Mouse (Mus musculus) lung, postnatal 10 days (tissue): ENCODE data around the gene Casq2.

Experiments used
- DNase-seq: peaks from one replicate; pipeline ENCODE4 v3.0.0; 2021

Casq2 gene

DNA sequence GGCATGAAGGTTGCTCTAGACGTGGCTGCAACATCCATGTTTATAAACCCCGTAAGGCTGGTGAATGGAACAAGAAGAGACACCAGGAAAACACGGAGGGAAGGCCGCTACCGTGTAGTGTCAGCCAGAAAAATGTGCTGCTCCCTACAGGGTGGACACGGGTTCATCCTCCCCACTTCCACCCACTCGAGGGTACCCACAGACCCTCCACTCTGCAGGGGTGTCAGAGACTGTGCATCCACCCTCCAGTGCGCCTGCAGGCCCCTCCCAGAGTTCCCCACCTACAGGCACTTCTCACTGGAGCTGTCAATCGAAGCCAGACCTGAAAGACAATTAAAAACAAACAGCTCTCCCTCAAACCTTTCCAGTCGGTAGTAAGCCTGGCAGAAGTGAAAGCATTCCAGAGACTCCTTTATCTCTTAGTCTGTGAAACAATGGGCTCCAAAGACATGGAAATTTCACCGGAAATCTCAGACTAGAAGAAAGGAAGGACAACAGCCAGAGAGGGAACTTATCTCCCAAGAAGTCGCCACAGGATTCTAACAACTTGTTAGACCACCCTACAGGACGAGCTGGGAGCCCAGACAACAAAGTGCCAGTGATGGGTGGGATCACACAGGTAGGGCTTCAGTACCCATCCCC, 2.5 kb upstream of the Casq2 start:
- DNase-seq, result no peak

DNA sequence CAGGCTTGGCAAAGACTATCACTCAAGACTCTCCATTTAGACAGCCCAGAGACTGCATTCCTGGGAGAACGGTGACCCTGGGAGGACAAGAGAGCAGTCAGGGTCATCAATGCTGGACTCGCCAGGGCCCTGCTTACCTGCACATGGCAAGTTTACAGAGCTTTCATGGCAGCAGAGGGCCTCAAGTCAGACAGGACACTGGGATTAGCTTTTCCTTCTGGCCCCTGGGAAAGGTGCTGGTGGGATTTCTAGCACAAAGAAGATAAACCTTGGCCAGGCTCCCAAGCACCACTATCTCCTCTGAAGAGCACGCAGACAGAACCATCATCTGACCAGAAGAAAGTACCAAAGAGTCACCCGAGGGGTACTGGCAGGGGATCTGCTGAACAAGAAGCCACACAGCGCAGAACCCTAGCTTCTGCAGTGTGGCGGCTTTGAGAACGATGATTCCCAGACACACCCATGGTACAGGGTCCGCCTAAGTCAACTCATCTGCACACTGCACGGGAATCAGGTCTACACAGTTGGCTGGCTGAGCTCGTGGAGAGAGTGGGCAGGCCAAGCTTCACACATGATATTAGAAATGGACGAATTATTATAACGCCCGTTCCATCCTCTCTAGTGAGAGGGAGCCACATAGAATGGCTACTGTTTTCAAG, 1.3 kb upstream of the Casq2 start:
- no peak for DNase-seq

DNA sequence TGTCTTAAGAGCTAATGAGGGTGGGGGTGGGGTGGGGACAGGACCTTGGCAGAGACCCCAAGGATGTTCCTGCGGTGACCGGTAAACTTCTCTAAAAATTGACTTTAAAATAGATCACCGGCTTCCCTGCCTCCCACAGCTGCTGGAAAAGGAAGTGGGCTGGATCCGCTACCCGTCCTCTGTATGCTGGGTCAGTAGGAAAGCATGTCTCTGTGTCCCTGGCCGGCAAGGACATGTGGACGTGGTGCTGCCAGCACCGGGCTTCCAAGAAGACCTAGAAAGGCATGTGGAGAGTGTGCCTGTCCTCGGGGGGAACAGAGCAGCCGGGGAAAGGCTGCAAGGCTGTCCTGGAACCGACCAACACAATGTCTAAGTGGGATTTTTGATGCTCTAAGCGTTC, 496 bp upstream of the Casq2 start:
- DNase-seq, result peak; percentile 13

DNA sequence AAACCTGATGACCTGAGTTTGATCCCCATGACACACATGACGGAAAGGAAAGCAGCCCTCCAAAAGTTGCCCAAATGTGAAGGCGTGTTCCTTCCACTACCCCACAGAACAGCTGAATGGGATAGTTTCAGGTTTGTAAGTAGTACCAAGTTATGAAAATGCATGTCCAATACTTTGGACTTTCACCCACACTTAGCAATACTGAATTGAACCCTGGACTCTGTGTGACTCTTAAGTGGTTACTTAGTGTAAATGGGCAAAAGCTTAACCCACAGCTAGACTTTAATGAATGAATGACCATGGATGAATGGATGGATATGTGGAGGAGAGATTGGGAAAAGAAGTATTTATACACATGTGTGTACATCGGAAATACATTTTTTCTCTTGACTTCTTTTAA, 8.6 kb downstream of the Casq2 start:
- DNase-seq, result no peak

DNA sequence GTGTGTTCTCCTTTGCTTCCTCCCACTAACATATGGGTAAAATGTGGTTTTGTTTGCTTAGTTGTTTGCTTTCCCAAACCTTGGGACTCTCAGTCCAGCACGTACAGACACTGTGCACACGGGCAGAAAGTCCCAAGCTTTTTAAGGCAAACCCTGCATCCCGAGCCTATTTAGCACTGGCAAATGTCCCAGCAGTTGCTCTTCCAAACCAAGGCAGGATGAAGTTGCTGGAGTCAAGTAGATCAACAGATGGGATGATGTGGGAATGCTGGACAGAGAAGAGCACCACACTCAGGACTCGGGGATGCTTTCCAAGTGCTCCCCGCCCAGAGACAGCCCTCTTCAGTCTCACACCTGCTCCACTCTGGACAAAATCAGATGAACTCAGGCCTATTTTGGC, 9.2 kb downstream of the Casq2 start:
- no peak for DNase-seq

DNA sequence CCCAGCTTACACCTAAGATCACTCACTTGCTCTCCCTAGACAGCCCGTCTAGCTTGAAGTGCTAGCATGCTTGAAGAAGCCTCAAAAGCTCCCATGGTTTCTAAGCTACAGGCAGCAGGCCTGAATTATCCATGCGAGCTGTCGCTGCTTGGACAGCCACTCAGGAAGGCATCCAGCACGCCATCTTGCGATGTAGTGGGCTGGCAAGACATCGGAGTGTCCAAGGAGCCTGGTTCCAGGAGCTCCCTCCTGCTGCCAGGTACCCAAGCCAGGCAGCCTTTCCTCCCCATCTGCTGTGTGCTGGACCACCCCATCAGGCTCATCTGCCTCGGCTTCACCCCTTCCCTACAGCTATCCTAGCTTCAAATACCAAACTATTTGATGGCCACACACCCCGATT, 10.2 kb downstream of the Casq2 start:
- DNase-seq, result no peak

DNA sequence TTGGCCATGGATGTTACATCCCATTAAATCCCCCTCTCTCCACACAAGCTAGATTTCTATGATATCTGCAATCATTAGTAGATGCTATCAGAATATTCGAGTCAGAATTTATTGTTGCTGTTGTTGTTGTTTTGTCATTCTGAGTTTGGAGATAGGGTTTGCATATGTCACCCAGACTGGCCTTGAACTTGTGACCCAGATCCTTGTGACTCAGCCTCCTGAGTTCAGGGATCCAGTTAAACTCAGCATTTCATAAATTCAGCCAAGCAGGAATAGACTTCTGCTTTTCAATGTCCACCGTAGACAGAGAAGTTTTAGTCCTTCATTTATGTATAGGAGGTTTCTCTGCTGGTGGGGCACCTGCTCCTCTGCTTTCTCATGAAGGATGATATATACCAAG, 10.8 kb downstream of the Casq2 start:
- DNase-seq, result no peak

DNA sequence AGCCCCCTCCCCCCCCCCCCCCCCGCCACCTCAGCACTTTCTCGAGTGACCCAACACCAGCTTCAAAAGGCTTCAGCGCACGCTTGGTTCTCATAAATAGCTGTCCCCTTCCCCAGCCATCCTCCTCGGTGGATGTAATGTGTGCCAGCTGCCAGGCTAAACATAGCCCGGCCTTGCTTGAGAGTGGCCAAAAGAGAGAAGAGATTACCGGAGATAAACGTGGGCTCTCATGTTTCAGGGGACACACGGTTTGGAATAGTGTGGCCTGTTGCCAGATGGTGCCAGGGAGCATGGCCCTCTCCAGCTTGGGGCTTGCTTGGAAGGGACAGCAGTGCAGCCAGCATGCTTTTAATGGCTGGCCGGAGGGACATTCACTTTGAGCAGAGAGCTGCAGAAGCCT, 13.0 kb downstream of the Casq2 start:
- DNase-seq, result no peak

DNA sequence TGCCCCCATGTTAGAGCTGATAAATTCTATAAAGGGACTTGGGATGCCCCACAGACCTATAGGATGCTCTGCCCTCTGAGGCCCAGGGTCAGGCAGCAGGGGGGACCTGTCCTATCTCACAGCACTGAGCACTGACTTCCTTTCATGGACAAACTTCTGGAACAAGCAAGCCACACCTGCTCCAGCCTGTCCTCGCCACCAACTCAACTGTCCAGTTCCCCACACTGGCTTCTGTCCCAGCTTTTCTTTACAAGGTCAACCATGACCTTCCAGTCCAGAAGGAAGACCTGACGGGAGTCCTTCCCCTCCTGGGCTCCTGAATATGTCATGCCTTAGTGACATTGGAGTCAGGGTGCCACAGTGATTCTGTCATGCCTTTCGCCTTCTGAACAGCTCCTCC, 13.6 kb downstream of the Casq2 start:
- DNase-seq, result no peak

DNA sequence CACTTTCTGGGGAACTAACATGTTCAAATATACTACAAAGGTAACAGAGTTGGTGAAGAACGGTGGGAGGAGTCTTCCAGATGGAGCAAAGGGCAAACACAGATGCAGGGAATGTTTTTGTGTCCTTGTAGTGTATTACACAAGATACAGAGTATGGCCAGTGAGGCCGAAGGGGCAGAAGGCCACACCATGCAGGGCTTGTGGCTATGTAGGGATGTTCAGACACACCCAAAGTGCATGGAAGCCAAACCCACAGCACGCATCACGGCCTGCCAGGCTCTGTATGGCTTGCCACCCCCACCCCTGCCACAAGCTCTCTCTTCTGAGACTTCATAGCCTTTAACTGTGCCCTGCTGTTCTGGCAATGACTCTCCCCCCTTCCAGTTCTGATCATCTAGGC, 15.2 kb downstream of the Casq2 start:
- DNase-seq, result no peak

DNA sequence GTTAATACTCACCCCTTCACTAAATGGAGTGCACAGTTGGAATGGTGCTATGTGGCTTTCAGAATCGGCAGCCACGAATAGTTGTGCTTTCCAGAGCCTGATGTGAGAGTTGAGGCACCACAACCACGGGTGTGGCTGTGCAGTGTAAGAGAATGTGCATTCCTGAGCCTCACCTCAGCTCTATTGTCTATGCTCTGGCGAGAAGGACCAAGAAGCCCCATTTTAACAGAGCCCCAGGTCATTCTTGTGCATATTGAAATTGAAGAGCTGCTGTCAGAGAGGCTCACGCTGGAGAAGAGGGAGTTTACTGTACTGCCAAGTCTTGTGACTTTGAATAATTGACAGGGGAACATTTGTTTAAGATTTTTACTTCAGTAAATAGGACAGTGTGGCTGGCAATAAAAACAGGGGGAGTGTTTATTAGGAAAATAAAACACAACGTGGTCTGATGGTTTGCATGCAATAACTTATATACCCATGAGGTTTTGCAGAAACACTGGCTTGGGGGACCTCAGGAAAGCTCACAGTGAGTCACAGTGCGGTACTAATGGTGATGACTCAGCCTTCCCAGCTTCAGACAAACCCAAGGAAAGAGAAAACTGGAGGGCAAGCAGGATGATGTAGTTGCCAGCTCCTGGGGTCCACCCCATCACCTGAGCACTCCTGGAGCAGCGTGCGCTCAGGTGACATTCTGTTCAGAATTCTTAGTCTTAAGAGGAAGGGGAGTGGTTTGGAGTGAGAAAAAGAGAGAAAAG, 17.8 kb downstream of the Casq2 start:
- DNase-seq, result no peak

DNA sequence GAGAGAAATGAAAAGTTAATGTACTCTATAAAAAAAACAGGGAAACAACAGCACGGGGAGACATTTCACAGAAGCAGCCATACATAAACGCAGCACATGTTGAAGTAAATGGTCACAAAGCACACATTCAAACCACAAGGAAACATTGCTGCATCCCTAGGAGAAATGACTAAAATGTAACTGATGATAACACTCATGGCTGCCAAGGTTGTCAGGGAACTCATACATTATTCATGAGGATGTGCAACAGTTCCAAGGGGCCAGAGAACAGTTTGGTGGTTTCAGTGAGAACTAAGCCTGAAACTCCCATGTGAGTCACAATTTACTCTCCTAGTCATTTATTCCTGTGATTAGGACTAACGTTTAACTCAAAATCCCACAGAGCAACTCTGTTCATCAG, 22.0 kb downstream of the Casq2 start:
- no peak for DNase-seq

DNA sequence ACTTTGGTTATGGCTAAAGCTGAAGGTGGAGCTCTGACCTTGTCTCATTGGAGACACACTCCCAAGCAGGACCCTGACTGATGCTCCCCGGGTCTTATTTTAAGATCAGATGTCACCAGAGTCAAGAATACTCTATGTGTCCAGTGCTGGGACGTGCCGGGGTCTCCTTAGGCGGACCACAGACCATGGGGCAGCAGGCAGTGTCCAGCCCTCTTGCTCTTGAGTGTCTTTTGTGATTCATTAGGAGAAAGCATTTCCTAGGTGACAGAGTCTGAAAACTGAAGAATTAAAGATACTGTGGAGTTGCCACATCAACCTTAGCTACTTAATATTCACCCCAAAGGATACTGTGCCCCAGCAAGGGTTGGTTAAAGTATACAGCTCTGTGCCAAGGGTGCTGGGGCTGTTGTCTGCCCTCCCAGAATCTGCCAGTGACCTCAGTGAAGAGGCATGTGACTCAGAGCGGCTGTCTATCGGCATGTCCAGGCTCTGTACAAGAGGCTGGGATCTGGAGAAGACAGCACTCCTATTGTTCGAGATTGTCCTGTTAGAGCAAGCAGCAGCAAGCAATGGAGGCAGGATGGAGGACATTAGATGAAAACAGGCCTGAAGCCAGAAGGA, 25.9 kb downstream of the Casq2 start:
- no peak for DNase-seq

DNA sequence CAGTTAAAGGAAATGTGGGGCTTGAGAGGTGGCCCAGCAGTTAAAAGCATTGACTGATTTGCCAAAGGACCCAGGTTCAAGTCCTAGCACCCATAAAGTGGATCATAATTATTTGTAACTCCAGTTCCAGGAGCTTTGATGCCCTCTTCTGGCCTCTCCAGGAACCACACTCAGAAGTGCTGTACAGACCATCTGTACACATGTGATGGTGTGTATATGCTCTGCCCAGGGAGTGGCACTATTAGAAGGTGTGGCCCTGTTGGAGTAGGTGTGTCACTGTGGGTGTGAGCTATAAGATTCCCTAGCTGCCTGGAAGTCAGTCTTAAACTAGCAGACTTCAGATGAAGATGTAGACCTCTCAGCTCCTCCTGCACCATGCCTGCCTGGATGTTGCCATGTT, 34.7 kb downstream of the Casq2 start:
- DNase-seq, result no peak

DNA sequence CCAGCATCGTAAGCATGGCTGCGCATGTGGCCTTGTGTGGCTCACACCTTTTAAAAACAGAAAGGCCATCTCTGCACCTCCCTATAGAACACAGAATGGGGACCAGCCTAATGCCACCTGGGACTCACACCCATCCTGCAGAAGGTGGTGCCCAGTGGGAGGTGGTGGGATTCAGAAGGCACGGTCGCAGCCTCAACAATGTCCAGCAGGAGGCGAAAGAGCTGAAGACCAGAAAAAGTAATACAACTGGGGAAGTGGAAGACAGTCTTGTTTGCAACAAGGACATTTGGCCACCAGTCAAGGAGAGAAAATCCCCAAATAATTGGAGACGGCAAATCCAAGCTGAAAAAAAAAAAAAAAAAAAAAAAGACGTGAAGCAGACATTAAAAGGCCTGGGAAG, 35.8 kb downstream of the Casq2 start:
- peak; percentile 45 for DNase-seq

DNA sequence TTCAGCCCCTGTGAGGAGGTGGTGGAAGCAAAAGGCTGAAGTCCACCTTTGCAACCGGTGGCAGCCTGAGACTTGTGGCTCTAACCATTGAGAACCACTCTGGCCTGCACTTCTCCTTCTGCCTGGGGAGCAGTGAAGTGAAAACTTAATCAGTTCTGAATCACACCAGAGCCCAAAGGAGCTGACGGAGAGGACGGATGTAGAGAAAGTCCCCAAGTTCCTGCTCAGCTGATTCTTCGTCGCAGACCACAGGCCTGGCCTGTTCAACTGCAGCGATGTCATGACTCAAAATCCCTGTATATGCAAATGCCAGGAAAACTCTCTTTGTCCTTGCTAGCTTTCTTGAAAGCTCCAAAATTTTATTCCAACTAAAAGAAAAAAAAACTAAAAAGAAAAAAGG, 37.4 kb downstream of the Casq2 start:
- no peak for DNase-seq

DNA sequence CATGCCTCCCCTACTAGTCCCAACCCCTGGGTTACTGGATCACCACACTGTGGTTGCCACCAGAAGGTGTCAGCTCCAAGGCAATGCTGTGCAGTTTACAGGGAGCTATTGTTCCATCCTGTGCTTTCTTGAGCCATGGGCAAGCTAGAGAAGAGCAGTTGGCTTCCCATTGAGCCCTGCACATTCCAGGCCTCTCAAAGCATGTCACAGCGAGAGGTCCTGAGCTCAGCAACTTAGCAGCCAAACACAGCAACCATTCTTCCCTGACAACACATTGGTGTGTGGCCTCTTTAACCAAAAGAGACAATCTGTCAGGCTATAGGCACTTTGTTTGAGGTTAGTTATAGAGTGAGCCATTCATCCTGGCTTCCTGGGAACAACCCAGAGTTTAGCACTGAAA, 39.3 kb downstream of the Casq2 start:
- DNase-seq, result no peak

DNA sequence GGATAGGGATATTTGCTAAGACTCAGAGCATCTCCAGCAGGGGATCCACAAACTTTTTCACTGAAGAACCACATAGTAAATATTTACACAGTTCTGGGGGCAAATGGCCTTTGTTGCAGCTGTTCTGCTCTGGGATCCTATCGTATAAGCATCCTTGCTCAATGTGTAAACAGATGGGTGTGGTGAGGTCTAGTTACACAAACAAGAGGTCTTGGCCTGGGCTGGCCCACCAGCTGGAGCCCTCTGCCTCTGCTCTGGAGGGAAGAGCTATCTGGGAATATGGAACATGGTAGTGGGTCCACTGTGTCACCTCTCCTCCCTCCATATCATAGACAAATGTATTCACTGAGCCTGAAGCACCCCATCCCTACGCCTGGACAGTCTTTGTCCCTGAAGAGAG, 40.9 kb downstream of the Casq2 start:
- peak; percentile 60 for DNase-seq

DNA sequence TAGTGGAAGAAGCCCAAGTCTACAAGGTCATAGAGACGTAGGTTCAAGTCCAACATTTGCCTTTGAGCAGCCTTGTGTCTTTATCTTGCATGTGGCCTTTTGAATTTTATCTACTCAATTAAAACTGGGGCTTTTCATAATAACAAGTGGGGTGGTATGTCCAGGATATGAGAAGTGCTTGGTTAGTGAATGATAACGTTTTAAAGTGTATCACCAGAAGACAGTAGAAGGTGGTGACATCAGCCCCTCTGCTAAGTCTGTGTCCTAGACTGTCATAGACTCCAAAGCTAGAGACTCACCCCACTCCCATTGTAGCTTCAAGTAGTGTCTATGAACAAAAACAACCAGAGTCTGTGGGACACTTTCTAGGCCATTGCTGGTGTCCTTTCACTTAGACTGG, 42.0 kb downstream of the Casq2 start:
- DNase-seq, result no peak

DNA sequence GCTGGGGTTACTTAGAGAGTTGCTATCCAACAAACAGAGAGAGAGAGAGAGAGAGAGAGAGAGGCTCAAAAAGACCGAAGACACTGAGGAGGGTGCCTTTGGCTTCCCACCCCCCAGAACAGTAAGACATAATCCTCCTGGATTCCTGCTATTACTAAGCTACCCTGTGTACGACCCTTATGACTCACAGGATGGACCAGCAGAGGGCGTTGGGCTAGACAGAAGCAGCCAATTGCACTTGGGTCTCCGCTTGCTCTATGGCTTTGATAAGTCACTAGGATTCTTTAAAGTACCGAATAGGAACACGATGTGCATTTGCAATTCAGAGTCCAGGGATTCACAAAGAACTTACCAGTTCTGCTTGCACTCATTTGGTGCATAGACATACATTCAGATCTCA, 44.3 kb downstream of the Casq2 start:
- DNase-seq, result no peak

DNA sequence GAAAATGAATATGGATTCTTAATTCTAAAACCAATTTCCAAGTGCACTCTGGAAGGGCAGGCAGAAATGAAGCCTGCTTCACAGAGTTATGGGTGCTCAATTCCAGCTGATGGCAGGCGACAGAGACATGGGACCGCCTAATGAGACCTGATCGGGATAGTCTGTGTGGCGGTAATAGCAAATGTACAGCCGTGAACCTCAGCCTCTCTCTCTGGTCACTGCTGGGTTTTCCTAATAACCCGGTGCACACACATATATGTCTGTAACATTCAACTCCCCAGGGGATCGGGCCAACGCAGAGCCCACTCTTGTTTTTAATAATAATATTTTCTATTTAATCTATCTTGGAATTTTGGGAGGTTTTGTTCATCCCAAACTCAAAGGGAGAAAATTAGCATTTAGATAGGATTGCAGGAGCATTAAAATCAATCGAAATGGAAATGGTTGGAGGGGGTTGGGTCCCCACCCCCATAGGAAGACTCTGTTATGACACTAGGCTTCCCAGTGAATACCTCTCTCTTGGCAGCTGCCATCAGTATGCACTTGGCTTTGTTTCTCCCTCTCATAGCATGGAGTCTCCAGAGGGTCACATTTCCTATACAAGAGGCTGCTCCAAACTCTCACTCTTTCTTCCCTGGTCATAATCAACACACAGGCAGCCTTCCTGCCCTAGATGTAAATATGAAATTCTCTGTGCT, 45.6 kb downstream of the Casq2 start:
- DNase-seq, result no peak

DNA sequence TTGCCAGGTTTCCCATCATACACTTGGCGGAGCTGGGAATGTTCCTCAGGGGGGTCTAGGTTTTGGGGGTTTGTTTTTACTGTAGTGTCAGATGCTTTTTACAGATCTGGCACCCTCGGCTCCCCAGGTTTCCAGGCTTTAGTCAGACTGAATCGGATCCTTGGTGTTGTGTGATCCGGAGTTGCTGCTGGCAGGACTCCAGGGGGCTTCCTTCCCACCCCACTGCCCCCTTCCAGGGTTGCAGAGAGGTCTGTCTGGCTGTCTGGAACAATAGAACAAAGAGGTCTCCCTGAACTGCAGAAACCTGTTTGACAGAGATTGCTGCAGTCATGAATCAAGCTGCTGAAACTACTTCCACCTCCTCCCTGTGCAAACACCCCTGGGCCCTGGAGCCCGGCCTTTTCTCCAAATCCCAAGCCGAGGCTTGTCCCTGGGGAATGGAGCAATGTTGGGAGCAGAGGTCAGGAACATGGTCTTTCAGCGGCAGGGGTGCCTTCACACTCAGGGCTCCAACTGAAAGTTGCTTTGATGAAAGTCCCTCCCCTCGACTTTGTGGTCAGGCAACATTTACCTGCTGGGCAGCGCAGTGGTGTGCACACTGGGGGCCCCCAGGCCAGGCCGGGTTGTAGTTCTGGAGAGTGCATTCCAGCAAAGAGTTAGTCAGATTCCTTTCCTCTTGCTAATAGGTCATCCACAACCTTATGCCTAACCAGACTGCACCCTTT, 49.3 kb downstream of the Casq2 start:
- DNase-seq, result peak; percentile 50

DNA sequence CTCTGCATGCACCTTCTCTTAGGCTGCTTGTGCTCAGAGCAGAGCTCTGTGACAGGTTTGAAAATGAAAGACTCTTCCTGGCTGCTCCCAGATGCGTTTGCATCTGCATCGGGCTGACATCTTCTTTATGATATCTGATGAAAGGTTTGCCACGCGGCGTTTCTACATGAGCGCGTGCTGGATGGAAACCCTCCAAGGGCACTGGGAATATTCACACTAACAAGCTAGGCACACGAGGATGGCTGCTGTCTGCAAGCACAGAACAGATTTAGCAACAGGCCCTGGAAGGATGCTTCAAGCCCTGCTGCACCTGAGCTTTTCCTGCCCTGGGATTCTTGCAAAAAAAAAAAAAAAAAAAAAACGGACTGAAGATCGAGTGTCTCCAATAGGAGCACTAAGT, 50.9 kb downstream of the Casq2 start:
- DNase-seq, result no peak
